Mouse (Mus musculus): Measurements from ENCODE around the gene Ifi27.
"Not testable (repeated sequence)": the region's sequence is repeated elsewhere in the genome, so short reads cannot be mapped to it uniquely, and the experiment has no call there.

Ifi27 gene

GRCm38 (mm10) chr12:103456727-103457126 is 22.7 kb downstream of the Ifi27 start:
- DNase-seq (ENCODE audit: low spot score), result not testable (repeated sequence)

DNA sequence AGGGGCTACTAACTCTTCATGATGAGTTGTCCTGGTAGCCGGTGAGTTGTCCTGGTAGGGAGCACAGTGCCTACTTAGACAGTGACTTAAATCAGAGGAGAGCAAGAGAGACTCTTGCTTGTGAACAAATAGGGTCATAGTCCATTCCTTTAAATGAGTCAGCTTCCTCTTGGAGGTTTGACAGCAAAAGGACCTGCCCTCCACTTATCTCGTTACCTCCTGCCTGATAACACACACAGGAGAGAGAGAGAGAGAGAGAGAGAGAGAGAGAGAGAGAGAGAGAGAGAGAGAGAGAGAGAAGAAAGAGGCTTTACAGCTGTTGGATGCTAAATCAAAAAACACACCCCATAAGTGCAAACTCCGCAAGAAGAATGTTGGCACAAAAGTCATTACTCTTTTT is 23.1 kb downstream of the Ifi27 start, which contains the start of gene Ifi27l2b:
Gene Ifi27l2b (minus strand): TSS at position 84 of the 400 bp plus-strand sequence.
- DNase-seq (ENCODE audit: low spot score), result no peak

DNA sequence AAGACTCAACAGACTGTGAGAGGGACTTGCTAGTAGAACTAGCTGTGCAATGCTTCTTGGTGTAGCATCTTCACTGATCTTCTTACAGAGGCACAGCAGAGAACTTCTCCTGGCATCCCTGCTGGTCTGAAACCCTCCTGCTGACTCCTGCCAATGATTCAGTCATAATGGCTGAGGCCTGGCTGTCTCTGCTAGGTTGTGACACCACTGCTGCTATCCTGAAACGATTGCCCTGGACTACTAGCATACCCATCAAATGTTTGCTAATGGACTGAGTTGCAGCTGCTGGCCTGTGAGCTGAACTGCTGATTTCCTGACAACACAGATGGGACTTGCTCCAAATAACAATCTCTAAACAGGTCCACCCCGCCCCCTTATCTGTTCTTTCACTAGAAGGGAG is 40.5 kb downstream of the Ifi27 start:
- no peak for DNase-seq (ENCODE audit: low spot score)

GRCm38 (mm10) chr12:103476779-103477389 is 42.9 kb downstream of the Ifi27 start:
- no peak for DNase-seq (ENCODE audit: low spot score)

- no peak for DNase-seq (ENCODE audit: low spot score)
Observed at GRCm38 (mm10) chr12:103477461-103478015, 43.5 kb downstream of the Ifi27 start.

DNA sequence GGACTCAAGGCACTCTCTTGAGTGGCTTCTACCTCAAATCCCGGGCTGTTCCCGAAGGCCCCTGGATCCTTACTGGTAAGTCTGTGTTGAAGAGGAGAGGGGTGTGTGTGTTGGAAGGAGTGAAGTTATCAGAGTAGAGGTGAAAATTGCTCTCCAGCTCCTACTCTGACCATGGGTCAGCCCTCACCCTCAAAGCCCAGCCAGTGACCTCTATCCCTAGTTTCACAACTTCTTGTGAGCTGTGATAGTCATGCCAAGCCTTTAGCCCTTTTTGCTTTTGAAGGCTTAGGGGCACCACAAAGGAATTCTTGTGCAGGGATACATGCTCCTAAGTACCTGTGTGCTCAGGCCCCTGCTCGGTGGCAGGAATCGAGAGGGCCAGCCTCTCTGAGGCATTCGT is 47.7 kb downstream of the Ifi27 start:
- no peak for DNase-seq (ENCODE audit: low spot score)

- no peak for DNase-seq (ENCODE audit: low spot score)
Observed at GRCm38 (mm10) chr12:103482781-103483180, 48.8 kb downstream of the Ifi27 start.

DNA sequence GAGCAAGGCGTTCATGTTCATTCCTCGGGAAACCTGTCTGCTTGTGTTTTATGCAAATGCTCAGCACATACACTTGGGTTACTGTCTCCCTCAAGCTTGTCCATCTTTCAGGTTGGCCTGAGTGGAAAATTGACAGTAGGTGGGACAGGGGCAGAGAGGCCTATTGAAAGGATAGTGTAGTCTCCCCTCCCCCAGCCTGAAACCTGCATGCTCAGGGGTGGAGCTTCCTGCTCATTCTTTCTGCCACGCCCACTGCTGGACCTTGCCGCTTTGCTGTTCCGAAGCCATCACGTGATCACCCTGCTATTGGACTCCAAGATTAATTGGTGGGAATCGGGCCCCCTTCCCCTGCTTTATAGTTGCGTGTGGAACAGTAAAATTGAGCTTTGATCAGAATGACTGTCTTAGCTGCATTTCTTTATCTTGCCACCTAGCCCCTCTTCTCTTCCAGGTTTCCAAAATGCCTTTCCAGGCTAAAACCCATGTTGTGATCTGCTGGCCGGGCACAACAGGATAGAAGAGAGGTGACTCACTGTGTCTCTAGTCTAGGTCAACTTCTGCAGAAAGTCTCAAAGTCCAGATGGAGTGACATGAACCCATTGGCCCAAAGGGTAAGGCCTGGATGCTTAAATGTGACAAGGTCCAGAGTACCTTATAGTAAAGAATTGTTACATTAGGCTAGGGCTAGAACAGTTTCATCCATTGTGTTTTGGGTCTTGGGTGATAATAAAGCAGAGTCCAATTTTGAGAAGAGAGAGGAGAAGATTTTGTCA is 50.4 kb downstream of the Ifi27 start:
- not testable (repeated sequence) for DNase-seq (ENCODE audit: low spot score)

GRCm38 (mm10) chr12:103486726-103487125 is 52.7 kb downstream of the Ifi27 start:
- DNase-seq (ENCODE audit: low spot score), result no peak

DNA sequence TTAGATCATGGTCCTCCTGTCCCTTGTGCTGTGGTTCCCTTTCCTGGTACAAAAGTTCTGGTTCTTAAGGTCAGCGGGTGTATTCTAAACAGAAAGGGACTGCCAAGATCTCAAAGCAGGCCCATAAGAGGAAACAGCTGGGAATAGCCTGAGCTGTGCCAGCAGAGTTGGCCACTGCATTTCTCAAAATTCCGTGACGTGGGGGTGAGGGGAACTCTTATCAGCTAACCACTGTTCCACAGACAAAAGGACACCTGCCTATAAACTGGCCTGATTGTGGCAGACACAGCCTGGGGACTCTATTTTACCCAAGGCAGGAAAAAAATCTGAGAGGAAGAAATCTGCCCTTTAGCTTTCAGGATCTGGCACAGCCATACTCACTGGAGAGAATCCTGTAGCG is 53.3 kb downstream of the Ifi27 start:
- no peak for DNase-seq (ENCODE audit: low spot score)

DNA sequence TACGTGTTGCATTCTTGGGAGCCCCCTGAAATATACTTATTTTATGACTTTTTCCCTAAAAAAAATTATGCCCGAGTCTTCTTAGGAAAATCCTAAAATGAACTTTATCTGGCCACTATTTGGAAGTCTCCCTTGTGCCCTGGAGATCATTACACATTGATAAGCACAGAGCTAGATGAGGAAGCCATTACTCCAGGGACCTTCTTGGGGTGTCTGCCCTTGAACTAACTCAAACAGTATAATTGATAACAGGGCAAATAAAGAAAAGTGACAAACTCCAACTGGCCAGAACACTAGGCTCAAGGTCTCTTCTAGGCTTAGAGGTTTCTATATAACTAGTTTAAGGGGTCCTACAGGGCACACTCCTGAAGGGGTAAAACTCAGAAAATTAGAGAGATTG is 53.7 kb downstream of the Ifi27 start:
- DNase-seq (ENCODE audit: low spot score), result no peak
